Mouse (Mus musculus): ENCODE measurements around the gene AB124611.
"Not testable (repeated sequence)": the region's sequence is repeated elsewhere in the genome, so short reads cannot be mapped to it uniquely, and the experiment has no call there.

AB124611 gene

GRCm38 (mm10) chr9:21525142-21525936, 637 bp upstream of the AB124611 start:
- no peak for DNase-seq

- DNase-seq: no peak
Observed at GRCm38 (mm10) chr9:21526634-21526944, 613 bp downstream of the AB124611 start.

- no peak for DNase-seq
Observed at GRCm38 (mm10) chr9:21527100-21527801, 1.3 kb downstream of the AB124611 start.

GRCm38 (mm10) chr9:21527917-21528324, 1.9 kb downstream of the AB124611 start:
- DNase-seq: no peak

- DNase-seq: no peak
Observed at GRCm38 (mm10) chr9:21536501-21536900, 10.5 kb downstream of the AB124611 start.

DNA sequence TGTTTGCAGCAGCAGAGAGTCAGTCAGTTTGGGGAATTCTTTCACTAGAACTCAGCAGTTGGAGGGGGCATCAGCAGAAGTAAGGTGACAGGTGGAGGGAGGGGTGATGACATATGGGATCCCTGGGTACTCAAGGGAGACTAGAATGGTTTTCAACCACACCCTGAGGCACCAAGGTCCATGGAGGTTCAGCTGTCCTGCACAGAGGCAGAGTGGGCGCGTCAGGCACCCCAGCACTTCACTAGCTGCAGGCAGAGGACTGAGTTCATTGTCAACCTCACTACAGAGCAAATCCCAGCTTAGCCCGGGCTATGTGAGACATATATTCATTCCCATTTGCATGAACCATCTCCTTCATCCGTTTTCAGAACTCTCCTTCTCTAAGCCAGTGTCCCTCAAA, 11.0 kb downstream of the AB124611 start:
- no peak for DNase-seq

GRCm38 (mm10) chr9:21539981-21540753, 14.2 kb downstream of the AB124611 start:
- no peak for DNase-seq

- DNase-seq: not testable (repeated sequence)
Observed at GRCm38 (mm10) chr9:21542001-21542400, 16.0 kb downstream of the AB124611 start.

DNA sequence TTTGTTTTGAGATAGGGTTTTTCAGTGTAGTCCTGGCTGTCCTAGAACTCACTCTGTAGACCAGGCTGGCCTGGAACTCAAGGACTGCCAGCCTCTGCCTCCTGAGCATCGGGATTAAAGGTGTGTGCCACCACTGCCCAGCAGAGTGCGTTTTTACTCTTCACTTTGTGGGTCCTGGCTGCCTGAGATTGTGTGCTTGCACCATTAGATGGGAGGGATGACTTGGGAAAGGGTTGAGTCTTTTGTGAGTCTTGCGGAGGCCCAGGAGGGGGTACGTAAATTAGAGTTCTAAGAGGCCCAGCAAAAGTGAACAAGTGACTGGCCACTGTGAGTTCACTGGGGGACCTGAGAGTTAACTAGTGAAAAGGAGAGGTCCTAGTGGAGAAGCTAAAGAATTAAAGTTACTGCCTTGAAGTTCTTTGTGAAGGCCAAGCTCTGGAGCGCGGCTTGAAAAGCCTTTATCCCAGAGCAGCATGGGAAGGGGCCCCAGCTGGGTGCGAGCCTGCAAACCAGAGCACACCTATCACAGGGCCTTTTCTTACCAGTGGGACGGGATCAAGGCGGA, 19.5 kb downstream of the AB124611 start:
- DNase-seq: no peak

- DNase-seq: peak; percentile 98
Observed at GRCm38 (mm10) chr9:21545916-21546788, 20.2 kb downstream of the AB124611 start.

DNA sequence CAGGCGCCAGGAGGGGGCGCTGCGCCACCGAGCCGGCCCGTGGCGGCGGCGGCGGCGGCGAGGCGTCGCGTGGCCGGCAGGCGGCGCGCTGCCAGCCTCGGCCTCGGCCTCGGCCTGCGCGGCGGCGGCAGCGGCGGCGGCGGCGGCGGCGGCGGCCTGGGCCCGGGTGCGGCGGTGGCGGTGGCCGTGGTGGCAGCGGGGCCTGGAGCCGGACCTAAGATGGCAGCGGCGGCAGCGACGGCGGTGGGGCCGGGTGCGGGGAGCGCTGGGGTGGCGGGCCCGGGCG, 20.8 kb downstream of the AB124611 start, which contains the start of gene Carm1:
Carm1 (plus strand) TSS at position 106 of the 286 bp plus-strand sequence.
- DNase-seq: peak; percentile 58

DNA sequence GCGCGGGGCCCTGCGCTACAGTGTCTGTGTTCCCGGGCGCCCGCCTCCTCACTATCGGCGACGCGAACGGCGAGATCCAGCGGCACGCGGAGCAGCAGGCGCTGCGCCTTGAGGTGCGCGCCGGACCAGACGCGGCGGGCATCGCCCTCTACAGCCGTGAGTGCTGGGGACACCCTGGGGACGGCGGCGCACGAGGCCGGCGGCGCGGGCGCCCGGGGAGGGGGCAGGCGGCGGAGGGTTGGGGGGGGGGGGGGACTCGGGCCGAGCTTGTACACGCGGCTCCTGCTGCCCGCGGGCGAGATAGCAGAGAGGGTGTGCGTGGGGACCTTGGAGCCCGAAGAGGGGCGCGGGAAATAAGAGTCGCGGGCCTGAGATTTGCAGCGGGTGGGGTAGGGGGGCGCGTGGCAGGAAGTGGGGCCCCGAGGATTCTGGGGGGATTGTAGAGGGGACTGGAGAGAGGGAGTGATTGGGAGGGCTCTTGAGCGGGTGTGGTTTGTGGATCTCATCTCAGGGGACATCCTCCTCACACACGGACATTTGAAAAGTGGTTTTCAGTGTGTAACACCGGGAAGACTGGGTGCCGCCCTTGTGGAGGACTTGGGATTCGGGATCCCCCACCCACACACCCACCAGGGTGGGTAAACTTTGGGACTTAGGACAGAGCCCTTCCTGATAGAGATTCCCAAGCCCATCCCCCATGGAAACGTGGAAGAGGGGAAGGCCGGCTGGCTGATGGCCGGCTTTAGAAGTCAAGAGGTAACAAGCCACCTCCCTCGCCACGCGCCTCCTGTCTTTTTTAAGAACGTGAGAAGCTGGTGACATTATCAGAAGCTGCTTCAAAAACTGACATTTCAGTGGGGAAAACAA, 21.3 kb downstream of the AB124611 start:
- DNase-seq: peak; percentile 25

DNA sequence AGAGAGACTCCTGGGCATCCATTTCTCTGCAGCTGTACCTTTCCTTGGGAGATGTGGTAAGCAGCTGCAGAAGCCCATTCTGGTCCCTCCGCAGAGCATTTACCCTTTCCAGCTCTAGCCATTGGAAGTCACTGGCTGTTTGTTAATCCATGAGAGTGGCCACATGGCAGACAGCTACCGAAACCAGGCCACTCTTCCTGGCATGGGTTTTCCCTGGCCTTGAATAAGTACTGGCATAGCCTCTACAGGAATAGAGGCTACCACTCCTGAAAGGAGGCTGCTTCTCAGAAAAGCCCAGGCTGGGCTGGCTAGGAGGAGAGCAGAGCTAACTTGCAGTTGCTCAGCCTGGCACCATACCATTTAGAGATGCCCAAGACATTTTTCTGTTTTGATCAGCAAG, 25.1 kb downstream of the AB124611 start:
- DNase-seq: no peak

DNA sequence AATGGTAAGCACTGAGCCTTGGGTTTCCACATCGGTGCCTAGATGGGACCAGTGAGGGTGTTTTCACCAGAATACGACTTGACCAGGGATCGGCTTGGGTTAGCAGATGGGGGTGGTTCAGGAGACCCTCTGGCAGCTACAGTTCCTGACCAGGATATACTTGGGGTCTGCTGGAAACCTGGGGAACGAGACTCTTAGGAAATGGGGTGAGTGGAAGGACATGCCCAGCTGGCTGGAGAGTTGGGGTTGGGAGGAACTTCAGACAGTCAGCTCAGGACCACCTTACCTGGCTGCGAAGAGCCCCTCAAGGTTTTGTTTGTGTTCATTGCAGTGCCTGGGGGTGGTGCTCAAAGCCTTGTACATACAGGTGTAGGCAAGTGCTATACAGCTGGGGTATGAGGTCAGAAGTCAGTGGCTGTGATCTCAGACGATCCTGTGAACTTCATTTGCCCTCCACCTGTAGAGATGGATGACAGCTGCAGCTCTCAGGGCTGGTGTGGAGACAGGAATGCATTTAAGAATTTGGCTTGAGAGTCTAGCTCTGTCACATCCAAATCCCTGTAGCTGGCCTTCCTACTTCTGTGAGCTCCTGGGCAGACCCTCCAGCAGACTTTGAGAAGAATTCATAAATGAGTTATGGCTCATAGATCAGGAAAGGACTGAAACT, 27.8 kb downstream of the AB124611 start:
- DNase-seq: no peak

DNA sequence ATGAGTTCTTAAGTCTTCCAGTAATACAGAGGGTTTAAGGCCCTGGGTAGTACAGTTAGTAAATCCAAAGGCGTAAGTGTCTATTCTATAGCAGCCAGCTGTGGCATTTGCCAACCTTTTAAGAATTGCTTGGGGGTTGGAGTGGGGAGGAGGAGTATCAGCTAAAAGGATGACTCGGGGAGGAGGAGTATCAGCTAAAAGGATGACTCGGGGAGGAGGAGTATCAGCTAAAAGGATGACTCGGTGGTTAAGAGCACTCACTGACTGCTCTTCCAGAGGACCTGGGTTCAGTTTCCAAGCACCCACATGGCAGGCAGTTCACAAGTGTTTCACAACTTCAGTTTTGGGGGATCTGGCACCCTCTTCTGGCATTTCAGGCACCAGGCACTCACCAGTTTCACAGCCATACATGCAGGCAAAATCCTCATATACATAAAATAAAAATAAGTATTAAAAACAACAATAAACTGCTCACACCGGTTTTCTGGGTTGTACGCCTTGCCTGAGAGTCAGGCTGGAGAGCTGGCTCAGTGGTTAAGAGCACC, 29.3 kb downstream of the AB124611 start:
- DNase-seq: no peak

- no peak for DNase-seq
Observed at GRCm38 (mm10) chr9:21556996-21557395, 31.0 kb downstream of the AB124611 start.

GRCm38 (mm10) chr9:21557556-21557955, 31.6 kb downstream of the AB124611 start:
- DNase-seq: no peak

DNA sequence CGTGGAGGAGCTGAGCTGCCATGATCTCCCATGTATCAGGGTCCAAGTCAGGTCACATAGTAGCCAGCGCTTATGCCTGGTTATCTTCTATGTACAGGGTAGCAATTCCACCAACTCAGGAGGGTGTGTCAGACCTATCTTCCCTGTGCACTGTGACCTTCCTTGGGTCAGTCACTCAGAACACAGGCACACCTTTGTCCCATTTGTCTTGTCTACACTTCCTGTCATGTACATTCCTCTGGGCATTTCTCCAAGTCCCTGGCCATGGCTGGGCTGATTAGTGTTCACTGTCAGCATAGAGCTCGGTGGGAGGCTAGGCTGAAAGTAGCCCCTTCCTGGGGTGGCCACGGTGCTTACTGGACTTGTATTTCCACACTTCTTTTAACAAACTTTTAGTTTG, 32.4 kb downstream of the AB124611 start:
- DNase-seq: no peak

GRCm38 (mm10) chr9:21559151-21559550, 33.2 kb downstream of the AB124611 start:
- no peak for DNase-seq

DNA sequence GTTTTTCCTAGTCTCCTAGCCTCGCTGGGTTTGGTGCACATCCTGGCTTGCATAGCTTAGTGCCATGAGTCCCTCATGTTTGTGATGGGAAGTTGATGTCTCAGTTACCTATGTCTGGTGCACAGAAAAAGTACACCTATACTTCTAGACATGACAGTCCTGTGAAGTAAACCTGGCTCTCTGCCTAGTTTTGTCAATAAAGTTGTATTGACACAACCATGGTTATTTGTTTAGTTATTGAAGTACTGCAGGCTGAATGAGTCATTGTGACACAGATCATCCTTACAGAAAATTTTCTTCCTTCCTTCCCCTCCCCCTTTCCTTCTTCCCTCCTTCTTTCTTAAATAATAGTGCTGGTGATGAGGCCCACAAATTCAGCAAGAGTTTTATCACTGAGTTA, 38.4 kb downstream of the AB124611 start:
- DNase-seq: no peak
